Mouse (Mus musculus) heart, postnatal 14 days (tissue): ENCODE measurements around the gene Helz. TPM values are rescaled to one million over a fixed set of nuclear protein-coding genes. Genes with fewer than 3 reads are reported as not detected.

Experiments
- DNase-seq, 2 experiments: peaks; one replicate each; pipeline ENCODE4 v3.0.0; 2021 to 2022
- intact Hi-C: fragments of 180-260 bp; cut with DNase I; formaldehyde crosslinking; loops from one replicate; pipeline ENCODE4 v1.15.1; 2025
- total RNA-seq, 2 experiments: library from RNA; stranded (reverse); gene quantifications; 2 replicates each; pipeline ENCODE4 v1.2.3; 2021

Helz gene
- total RNA-seq, 2 experiments from 2014 or later: 28.6 to 29.6 TPM

- DNase-seq: no peak
- intact Hi-C loops: no loop called here
Observed at GRCm38 (mm10) chr11:107657117-107657516, 109.4 kb downstream of the Helz start.

DNA sequence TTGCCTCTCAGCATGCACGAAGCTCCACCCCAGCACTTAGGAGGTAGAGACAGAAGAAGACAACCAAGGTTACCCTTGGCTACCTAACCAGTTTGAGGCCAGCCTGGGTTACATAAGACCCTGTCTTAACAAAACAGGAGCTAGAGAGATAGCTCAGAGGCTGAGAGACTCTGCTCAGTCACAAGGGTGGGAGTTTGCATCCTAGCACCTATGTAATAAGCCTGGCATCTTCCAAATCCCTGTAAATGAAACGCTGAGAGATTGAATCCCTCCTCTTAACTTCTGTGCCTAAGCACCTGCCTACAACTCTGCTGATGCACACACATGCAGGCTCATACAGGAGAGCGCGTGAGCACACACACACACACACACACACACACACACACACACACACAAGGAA, 112.7 kb downstream of the Helz start:
- intact Hi-C loops: no loop called here
- no peak for DNase-seq

DNA sequence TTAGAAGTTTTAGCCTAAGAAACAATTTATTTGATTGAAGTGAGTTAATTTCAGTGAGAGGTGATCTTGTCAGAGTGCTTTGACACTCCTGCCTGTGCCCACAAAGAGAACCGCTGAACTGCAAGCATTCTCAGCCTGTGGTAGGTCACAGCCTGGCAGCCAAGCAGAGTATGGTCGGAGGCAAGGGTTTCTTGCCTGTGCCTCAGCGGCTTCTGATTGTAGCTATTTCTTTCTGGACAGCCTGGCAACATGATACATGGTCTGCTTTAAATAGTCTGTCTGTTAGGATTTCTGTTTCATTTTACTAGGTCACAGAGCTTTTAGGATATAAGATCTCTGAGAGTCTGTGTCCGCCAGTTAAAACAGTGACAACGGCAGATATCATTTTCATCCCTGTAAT, 114.9 kb downstream of the Helz start:
- DNase-seq: no peak
- intact Hi-C loops: no loop called here

DNA sequence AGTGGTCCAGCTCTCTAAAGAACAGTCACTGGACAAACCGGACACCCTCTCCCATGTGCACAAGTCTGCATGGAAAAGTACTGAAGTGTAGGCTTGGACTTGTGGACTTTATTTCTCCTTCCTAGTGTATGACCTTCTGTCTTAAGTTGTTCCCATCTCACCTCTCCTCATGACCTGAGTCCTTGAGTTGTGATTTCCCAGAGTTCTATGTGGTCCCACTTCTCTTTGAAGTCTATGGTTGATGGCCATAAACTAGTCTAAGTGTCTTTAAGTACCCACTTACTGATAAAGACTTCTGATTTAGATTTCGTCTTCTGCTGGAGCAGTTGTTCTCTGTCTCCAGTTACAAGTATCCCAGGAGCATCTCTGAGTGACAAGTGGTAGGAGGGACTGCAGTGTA, 119.8 kb downstream of the Helz start:
- intact Hi-C loops: no loop called here

DNA sequence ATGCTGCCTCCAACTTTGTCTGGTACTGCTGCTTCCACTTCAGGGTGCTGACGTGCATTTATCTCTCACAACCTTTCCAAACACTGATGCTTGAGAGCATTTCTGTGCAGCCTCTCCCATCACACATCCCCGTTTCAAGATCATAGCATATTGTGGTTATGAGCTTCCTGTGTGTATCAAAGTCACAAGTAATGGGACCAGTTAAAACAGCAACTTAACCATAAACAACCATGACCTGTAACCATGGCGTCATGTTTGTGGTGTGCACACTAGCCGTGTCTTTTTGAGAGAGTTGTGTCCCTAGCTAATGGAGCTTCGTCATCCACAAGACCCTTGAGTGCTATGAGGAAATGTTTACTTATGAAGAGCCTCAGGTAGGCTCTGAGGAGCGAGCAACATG, 120.5 kb downstream of the Helz start:
- no peak for DNase-seq
- intact Hi-C loops: no loop called here

More for the DNA sequence above, 119.8 kb downstream of the Helz start:
- no peak for DNase-seq

GRCm38 (mm10) chr11:107668977-107669376, 121.2 kb downstream of the Helz start:
- DNase-seq: peak in 1 of 2 experiments; percentile 22
- intact Hi-C loops: no loop called here

DNA sequence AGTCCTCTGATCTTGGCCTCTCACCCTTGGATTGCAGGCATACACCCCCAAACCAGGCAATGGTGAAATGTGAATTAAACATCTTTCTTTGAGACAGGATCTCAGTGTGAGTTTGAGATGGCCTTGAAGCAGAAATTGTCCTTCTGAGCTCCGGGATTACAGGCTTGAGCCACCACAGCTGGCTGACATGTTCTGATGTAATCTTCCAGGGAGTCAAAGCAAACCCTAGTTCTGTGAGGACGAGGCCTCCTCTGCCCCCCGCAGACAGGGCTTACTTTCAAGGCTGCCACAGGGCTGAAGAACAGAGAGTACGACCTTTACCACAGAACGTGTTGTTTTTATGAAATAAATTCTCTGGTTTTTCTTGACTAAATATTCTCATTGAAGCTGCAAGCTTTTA, 126.3 kb downstream of the Helz start:
- intact Hi-C loops: no loop called here
- no peak for DNase-seq

DNA sequence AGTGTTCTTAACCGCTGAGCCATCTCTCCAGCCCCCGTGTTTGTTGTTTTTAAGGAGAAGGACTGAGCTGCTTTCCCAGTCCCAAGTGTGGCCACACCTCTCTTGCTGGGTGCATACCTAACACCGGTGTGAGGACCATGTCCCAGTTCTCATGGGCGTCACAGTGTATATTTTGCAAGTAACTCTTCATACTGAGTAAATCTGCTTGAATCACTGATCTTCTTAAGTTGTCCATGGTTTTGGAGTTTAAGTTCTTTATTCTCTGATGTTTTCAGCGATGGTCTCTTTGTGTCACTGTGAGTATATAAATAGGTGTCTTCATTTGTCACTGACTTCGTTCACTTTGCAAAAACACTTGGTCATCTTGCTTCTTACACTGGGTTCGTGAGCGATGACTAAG, 126.9 kb downstream of the Helz start:
- no peak for DNase-seq
- intact Hi-C loops: no loop called here

DNA sequence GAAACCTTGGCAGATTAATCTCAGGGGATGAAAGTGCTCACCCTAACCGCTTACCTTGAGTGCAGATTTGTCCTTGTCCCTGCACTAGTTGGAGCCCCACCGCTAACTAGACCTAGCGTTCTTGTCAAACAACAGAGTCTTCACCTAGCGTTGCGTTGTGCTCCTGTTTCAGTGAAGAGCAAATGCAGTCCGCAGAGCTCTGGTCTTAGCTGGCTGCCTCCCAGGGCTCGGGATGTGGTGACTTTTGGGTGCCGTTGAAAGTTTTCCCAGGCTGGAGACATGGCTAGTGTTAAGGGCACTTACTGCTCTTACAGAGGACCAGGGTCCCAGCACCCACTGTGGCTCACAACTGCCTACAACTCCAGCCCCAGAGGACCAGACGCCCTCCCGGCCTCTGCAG, 127.5 kb downstream of the Helz start:
- intact Hi-C loops: no loop called here
- no peak for DNase-seq

DNA sequence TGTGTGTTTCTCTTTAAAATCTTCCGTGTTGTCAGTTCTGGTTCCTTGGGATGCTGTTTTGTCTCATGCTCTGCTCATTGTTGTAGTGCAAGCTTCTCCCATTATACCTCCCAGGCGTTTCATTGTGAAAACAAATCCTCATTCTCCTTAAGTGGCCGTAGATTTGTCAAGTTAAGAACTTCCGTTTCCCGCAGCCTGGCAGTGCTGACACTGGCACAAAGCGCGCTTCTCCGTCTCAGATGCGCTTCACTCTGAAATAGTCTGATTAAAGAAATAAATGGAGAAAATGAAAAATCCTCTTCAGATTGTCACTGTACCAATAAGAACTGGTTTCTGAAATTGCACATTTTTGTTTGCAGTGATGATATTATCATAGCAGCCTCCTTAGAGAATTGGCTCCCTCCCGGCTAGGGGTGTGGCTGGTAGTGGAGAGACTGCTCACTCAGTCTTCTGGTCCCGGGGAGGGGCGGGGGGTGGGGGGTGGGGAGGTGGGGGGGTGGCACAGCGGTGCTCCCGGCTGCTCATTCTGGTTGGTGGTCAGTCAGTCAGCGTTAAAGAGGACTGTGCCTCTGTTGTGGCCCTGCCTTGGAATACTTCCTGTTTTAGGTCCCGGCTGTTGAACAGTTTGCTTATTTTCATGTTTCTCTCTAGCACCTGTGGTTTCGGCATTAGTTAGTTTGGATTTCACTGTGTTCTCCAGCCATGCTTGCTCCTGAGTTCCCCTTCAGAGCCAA, 128.6 kb downstream of the Helz start:
- intact Hi-C loops: no loop called here
- DNase-seq: no peak

DNA sequence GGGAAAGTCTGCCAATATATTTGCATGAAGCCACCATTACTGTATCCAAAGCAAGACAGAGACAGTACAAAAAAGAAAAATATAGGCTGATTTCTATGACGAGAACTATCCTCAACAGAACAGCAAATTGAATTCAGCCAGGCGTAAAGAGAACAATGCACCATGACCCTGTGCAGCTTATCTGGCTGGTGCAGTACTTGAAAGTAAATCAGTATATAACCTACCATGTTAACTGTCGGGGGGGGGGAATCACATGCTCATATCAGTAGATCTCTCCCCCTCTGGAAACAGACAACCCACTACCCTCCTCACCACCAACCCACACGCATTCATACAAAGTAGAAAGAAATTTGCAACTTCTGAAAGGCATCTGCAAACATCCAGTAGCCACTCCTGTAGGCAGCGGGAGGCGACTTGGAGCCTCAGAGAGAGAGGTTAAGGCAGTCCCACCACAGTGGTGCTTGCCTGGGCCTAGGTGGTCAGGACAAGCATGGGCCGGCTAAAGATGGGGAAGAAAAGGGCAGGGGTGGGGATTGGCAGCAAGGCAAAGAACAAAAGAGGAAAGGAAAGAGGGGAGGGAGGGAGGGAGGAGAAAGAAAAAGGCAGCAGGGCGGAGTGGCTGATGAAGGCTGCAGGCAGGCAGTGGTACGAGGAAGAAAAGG, 135.1 kb downstream of the Helz start:
- intact Hi-C loops: no loop called here
- DNase-seq: no peak

DNA sequence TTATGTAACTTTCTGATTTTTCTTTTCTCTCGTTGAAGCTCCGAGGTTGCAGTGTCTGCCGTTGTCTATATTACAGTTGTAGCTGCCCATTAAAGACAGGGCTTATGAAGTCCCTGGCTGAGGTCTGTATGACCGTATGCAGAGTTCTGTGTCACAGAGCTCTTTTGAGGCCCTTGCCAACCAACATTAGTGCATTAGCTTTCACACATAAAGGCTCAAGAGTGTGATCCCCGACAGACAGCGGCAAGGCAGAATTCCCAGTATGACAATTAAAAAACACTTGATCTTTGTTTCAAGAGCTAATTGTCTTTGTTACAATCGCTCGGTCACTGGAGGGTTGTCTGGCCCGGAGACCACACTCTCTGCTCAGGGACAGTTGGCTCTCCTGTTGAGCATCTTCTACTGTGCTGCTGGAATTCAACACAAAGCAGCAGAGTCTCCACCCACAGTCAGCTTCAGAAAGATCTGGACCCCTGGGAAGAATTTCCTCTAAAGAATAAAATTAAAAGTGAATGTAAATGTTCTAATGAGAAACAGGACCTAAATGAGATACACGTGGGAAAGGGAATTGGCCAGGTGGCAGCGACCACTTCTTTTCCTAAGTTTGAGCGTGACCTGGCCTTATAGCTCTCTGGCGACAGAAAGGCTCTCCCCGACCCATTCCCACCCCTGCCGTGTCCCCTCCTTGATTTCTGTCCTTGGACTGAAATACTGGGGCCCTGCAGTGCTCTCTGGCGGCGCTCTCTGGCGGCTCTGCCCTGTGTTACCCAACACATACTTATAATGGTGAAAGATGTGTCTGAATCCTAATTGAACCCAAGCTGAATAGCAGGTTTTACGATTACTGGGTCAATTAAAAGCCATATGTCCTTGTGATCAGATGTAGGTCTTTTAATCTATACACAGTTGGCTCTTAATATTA, 136.1 kb downstream of the Helz start:
- intact Hi-C loops: no loop called here
- DNase-seq: no peak

GRCm38 (mm10) chr11:107686290-107686689, 138.6 kb downstream of the Helz start:
- DNase-seq: no peak
- intact Hi-C loops: no loop called here

DNA sequence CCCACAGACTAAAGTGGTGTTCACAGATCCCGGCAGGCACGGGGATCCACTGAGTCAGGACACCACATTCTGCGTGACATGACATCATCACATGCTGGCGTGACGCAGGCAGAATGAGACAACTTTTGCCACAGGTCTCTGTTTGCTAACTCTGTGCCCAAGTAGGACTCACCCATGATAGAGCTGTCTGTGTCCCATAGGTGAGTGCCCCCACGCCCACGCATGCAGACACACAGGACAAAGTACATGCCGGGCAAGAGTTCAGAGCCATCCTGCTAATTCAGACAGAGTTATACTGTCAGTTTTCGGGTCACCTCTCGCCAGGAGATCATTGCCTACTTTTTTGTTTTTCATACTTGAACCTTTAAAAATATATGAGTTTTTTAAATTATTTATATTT, 140.8 kb downstream of the Helz start:
- DNase-seq: no peak
- intact Hi-C loops: no loop called here

DNA sequence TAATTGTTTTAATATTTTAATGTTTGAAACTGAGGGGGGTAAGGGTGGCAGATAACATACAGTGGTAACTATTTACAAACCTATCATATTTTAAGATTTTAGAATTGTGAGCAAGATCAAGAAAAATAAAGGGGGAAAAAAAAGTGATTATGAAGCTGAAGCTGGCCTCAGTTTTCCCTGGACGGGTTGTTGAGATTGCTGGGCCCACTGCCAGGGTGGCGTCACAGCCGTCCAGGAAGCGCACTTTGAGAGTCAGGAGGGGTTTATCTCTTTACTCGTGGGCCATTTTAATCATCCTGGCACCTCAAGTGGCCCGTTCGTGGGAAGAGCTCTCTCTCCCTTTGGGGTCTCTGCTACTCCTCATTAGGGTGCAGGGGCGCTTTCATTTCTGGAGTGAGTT, 143.8 kb downstream of the Helz start:
- peak in 1 of 2 experiments; percentile 34 for DNase-seq

DNA sequence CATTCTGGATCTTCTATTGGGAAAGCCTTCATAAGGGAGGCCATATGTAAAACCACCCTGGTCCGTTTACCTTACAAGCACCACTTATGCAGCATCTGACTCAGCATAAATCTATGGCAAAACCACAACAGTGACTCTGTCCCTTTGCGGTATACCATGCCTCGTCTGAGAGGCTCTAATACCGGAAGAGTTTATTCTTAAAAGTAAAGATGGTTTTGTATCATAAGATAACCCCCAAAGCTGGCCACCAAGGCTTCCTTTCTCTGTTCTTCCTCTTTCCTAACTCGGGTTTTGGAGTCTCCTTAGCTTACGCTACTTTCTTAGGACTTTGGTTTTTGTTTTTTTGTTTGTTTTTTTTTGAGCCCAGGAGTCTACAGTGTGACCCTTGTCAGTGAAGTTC, 145.6 kb downstream of the Helz start:
- intact Hi-C loops: no loop called here
- no peak for DNase-seq

More for the DNA sequence above, 143.8 kb downstream of the Helz start:
- intact Hi-C loops: no loop called here

GRCm38 (mm10) chr11:107699967-107700366, 152.2 kb downstream of the Helz start:
- DNase-seq: no peak
- intact Hi-C loops: no loop called here

- intact Hi-C loops: no loop called here
- DNase-seq: peak in 1 of 2 experiments; percentile 6
Observed at GRCm38 (mm10) chr11:107703272-107704134, 155.8 kb downstream of the Helz start.

- intact Hi-C loops: no loop called here
- no peak for DNase-seq
Observed at GRCm38 (mm10) chr11:107705060-107705459, 157.3 kb downstream of the Helz start.

DNA sequence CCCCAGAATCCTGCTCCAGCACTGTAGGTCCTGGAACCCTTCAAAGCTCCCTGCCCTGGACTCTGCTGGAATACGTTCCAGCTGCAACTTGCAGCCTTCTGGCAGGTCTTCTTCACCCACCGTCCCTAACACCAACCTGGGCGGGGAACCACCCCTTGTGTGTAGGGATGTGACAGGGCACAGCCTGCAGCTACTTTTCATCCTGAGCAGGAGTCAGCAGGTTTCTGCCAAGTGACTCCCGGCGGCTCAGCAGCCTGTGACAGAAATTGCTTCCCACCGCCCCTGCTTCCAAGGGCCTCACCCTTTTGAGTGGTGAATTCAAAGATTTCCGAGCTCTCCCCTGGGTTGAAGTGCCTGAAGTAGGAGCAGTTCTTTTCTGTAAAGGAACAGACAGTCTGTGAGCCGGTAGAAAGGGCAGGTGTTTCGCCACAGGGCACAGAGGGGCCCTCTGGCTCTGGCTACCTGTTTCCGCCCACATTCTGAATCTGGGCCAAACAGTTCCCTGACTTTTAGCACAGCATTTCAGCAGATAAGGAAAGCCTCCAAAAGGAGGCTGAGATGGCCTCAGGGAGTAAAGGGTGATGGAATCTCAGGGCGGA, 157.8 kb downstream of the Helz start:
- intact Hi-C loops: no loop called here
- DNase-seq: no peak
